Mouse (Mus musculus) liver, postnatal 0 days (tissue): Measurements from ENCODE around the gene Wdr4. TPM values are rescaled to one million over a fixed set of nuclear protein-coding genes. Genes with fewer than 3 reads are reported as not detected.
A peak's percentile ranks its signal among the peaks of the same experiment; 100 is the strongest.

Experiments
- ATAC-seq: fragments of 200-750 bp; cut with Nextera tagmentation; 2 replicates; pipeline ENCODE4 v1.8.0; 2017; ENCODE audit warnings: mild to moderate bottlenecking, moderate library complexity
- DNase-seq: peaks from one replicate; pipeline ENCODE4 v3.0.0-alpha.2; 2016
- H3K27ac ChIP-seq: fragments of 300-500 bp; sonication (generic); 2 replicates; pipeline ENCODE4 v1.5.1; 2014; ENCODE audit warnings: antibody characterized with exemption, moderate library complexity, mild to moderate bottlenecking, low read depth
- H3K27me3 ChIP-seq: fragments of 300-500 bp; sonication (generic); 2 replicates; pipeline ENCODE4 v1.6.1; 2014; ENCODE audit warnings: low read length, control low read depth, mixed read lengths; ENCODE audit not compliant: insufficient read depth
- H3K36me3 ChIP-seq: fragments of 300-500 bp; sonication (generic); replicated peaks from 2 replicates; pipeline ENCODE4 v1.6.1; 2014; ENCODE audit warnings: mild to moderate bottlenecking, control low read depth, low read length, moderate library complexity, mixed read lengths; ENCODE audit not compliant: insufficient read depth
- H3K4me1 ChIP-seq: fragments of 300-500 bp; sonication (generic); 2 replicates; pipeline ENCODE4 v1.6.1; 2014; ENCODE audit warnings: antibody characterized with exemption, mild to moderate bottlenecking, control low read depth; ENCODE audit not compliant: insufficient read depth
- H3K4me2 ChIP-seq: fragments of 300-500 bp; sonication (generic); 2 replicates; pipeline ENCODE4 v1.6.1; 2014; ENCODE audit warnings: low read depth, mild to moderate bottlenecking, low read length, moderate library complexity, mixed read lengths
- H3K4me3 ChIP-seq: fragments of 300-500 bp; sonication (generic); 2 replicates; pipeline ENCODE4 v1.5.1; 2014; ENCODE audit warnings: low read depth, low read length
- H3K9ac ChIP-seq: fragments of 300-500 bp; sonication (generic); replicated peaks from 2 replicates; pipeline ENCODE4 v1.6.1; 2014; ENCODE audit warnings: mild to moderate bottlenecking, moderate library complexity
- H3K9me3 ChIP-seq: fragments of 300-500 bp; sonication (generic); 2 replicates; pipeline ENCODE4 v1.6.1; 2016; ENCODE audit warnings: mild to moderate bottlenecking, control low read depth, low read length, mixed read lengths
- CTCF ChIP-seq: sonication (generic); IDR thresholded peaks from 2 replicates; pipeline ENCODE4 v1.5.1; 2016; ENCODE audit warnings: antibody characterized with exemption, low read depth
- EP300 ChIP-seq: IDR thresholded peaks from 2 replicates; pipeline ENCODE4 v1.6.1; 2016; ENCODE audit warnings: antibody characterized with exemption, low read depth, mild to moderate bottlenecking
- WGBS: fragments of 180-500 bp; shearing (Covaris S2); extraction: QIAGEN DNeasy Blood & Tissue Kit; methylation state at CpG from one replicate; pipeline ENCODE4 v1.1.7; 2014; ENCODE audit not compliant: insufficient replicate concordance; 5-methylcytosine and 5-hydroxymethylcytosine counted together
- polyA plus RNA-seq: library from polyadenylated mRNA; unstranded; fragments of >200 nt; fragmentation: Nextera tagmentation; extraction: Ambion mirVana; gene quantifications from 2 replicates; pipeline ENCODE4 v1.2.1, GENCODE M21; 2015

Gene Wdr4
- polyA plus RNA-seq, 1 experiment from 2014 or later: 10.0 TPM

- no peak for TF ChIP-seq CTCF
- TF ChIP-seq EP300: no peak
- no peaks in the 10 kb centered on the region for H3K36me3 ChIP-seq
- ATAC-seq (no peak), DNase-seq (no peak)
- no peaks in the 10 kb centered on the region for H3K9me3 ChIP-seq
- H3K9ac ChIP-seq: no peak overlapping the region
- no peaks in the 10 kb centered on the region for H3K27me3 ChIP-seq
- no peak overlapping the region for H3K4me2 ChIP-seq
- H3K4me3 ChIP-seq: no peak overlapping the region
- WGBS: 70% methylated on average over 7 of the region's 7 CpGs
- peaks cover 10% of the 10 kb centered on the region for H3K4me1 ChIP-seq
- no peak overlapping the region for H3K27ac ChIP-seq
Measured at GRCm38 (mm10) chr17:31478606-31479005, 41.2 kb downstream of the Wdr4 start.

DNA sequence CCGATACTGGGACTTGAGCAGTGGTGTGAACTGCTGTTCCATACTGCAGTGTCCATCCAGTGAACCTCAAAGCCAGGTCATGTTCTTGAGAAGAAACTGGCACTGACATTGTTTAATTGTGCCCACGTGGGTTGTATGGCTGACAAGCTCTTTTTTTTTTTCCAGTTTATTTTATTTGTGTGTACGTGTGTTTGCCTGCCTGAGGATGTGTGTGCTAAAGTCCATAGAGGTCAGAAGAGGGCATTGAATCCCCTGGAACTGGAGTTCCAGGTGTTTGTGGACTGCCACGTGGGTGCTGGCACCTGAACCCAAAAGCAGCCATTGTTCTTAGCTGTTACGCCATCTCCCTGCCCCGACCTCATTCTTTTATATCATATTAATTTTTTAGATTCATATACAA lies 45.4 kb downstream of the Wdr4 start:
- H3K9ac ChIP-seq: no peak overlapping the region
- H3K27ac ChIP-seq: 0 out of 2 replicates have a peak overlapping the region, but pooled peaks have one; percentile 35
- no peaks in the 10 kb centered on the region for H3K27me3 ChIP-seq
- TF ChIP-seq EP300 (peak; percentile 62), CTCF (no peak)
- DNase-seq (peak; percentile 33), ATAC-seq (peak; percentile 90)
- peaks cover 6% of the 10 kb centered on the region for H3K4me1 ChIP-seq
- no peaks in the 10 kb centered on the region for H3K36me3 ChIP-seq
- H3K4me2 ChIP-seq: no peak overlapping the region
- 60% methylated on average over 6 of the region's 6 CpGs for WGBS
- no peak overlapping the region for H3K4me3 ChIP-seq
- no peaks in the 10 kb centered on the region for H3K9me3 ChIP-seq

- Histone ChIP-seq H3K4me3 (no peak overlapping the region), H3K27ac (no peak overlapping the region), H3K4me1 (no peaks in the 10 kb centered on the region), H3K27me3 (no peaks in the 10 kb centered on the region), H3K4me2 (no peak overlapping the region), H3K9ac (no peak overlapping the region), H3K9me3 (no peaks in the 10 kb centered on the region), H3K36me3 (no peaks in the 10 kb centered on the region; the same call in 1 of the 2 replicates)
- TF ChIP-seq EP300 (no peak), CTCF (no peak)
- no peak for ATAC-seq
- DNase-seq: no peak
- WGBS: 79% methylated on average over 5 of the region's 5 CpGs
Measured at GRCm38 (mm10) chr17:31470766-31471418, 48.9 kb downstream of the Wdr4 start.

- DNase-seq: no peak
- Histone ChIP-seq H3K4me1 (no peaks in the 10 kb centered on the region), H3K4me2 (no peak overlapping the region), H3K9me3 (no peaks in the 10 kb centered on the region), H3K36me3 (no peaks in the 10 kb centered on the region; the same call in 1 of the 2 replicates), H3K27ac (no peak overlapping the region), H3K9ac (no peak overlapping the region), H3K4me3 (no peak overlapping the region), H3K27me3 (no peaks in the 10 kb centered on the region)
- WGBS: 39% methylated on average over 5 of the region's 5 CpGs
- no peak for TF ChIP-seq EP300
- TF ChIP-seq CTCF: no peak
- no peak for ATAC-seq
Measured at GRCm38 (mm10) chr17:31468496-31468895, 51.3 kb downstream of the Wdr4 start.

- Histone ChIP-seq H3K4me2 (no peak overlapping the region), H3K27me3 (no peaks in the 10 kb centered on the region), H3K36me3 (no peaks in the 10 kb centered on the region; the same call in 1 of the 2 replicates), H3K4me1 (no peaks in the 10 kb centered on the region), H3K4me3 (no peak overlapping the region), H3K27ac (no peak overlapping the region), H3K9me3 (no peaks in the 10 kb centered on the region), H3K9ac (no peak overlapping the region)
- TF ChIP-seq EP300 (no peak), CTCF (peak; percentile 61)
- no peak for DNase-seq
- WGBS: 78% methylated on average over 3 of the region's 3 CpGs
- ATAC-seq: no peak
Measured at GRCm38 (mm10) chr17:31466854-31467253, 52.9 kb downstream of the Wdr4 start.

GRCm38 (mm10) chr17:31462506-31462905 lies 57.3 kb downstream of the Wdr4 start:
- WGBS: 65% methylated on average over 2 of the region's 2 CpGs
- H3K4me3 ChIP-seq: no peak overlapping the region
- H3K27ac ChIP-seq: no peak overlapping the region
- DNase-seq: no peak
- no peaks in the 10 kb centered on the region for H3K4me1 ChIP-seq
- H3K9me3 ChIP-seq: no peaks in the 10 kb centered on the region
- TF ChIP-seq CTCF (no peak), EP300 (no peak)
- H3K4me2 ChIP-seq: no peak overlapping the region
- H3K36me3 ChIP-seq: no peaks in the 10 kb centered on the region; the same call in 1 of the 2 replicates
- ATAC-seq: no peak
- no peaks in the 10 kb centered on the region for H3K27me3 ChIP-seq
- no peak overlapping the region for H3K9ac ChIP-seq
